Mouse (Mus musculus) neural tube, embryonic 13.5 days (tissue): ENCODE measurements at regions not wholly inside any gene's neighbourhood (a gene's known extent, or its start where the extent isn't known, plus 50 kb on each side); places are given as distances from the start of the nearest gene placed in this dataset.

Experiments used
- ATAC-seq: fragments of 200-750 bp; cut with Nextera tagmentation; 2 replicates; pipeline ENCODE4 v1.8.0; 2017; ENCODE audit warnings: low read depth, mild to moderate bottlenecking, moderate TSS enrichment, moderate library complexity
- H3K27ac ChIP-seq: fragments of 300-500 bp; sonication (generic); replicated peaks from 2 replicates; pipeline ENCODE4 v1.5.1; 2015; ENCODE audit warnings: moderate library complexity, mild to moderate bottlenecking, inconsistent platforms
- H3K27me3 ChIP-seq: fragments of 300-500 bp; sonication (generic); 2 replicates; pipeline ENCODE4 v1.6.1; 2015; ENCODE audit warnings: mild to moderate bottlenecking, inconsistent platforms
- H3K36me3 ChIP-seq: fragments of 300-500 bp; sonication (generic); 2 replicates; pipeline ENCODE4 v1.6.1; 2015; ENCODE audit warnings: mild to moderate bottlenecking, inconsistent platforms
- H3K4me1 ChIP-seq: fragments of 300-500 bp; sonication (generic); replicated peaks from 2 replicates; pipeline ENCODE4 v1.6.1; 2015; ENCODE audit warnings: inconsistent platforms
- H3K4me2 ChIP-seq: fragments of 300-500 bp; sonication (generic); 2 replicates; pipeline ENCODE4 v1.6.1; 2015; ENCODE audit warnings: inconsistent platforms, mild to moderate bottlenecking, moderate library complexity
- H3K4me3 ChIP-seq: fragments of 300-500 bp; sonication (generic); 2 replicates; pipeline ENCODE4 v1.5.1; 2015; ENCODE audit warnings: mild to moderate bottlenecking, inconsistent platforms
- H3K9ac ChIP-seq: fragments of 300-500 bp; sonication (generic); 2 replicates; pipeline ENCODE4 v1.6.1; 2015; ENCODE audit warnings: moderate library complexity, mild to moderate bottlenecking, inconsistent platforms
- H3K9me3 ChIP-seq: fragments of 300-500 bp; sonication (generic); 2 replicates; pipeline ENCODE4 v1.6.1; 2016; ENCODE audit warnings: inconsistent platforms
- WGBS: fragments of 180-500 bp; shearing (Covaris S2); methylation state at CpG from one replicate; pipeline ENCODE4 v1.1.7; 2015; 5-methylcytosine and 5-hydroxymethylcytosine counted together

DNA sequence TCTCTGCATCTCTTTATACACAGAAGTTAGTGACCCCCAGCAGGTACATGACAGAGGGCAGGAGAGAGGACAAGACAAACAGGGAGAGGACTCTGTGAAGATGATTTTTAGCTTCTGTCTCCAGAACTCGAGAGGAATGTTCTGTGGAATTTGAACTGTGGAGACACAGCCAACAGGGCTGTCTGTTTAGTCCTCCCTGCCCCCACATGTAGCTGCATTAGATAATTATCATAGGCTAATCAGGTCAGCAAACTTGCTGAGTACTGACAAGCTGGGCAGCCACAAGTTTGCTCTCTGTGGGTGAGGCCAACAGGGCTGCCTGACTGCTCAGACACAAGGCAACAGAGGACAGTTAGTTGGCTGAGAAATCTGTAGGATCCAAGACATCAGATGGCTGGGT lies 329.0 kb upstream of the Zfp462 start:
- no peaks in the 10 kb centered on the region for H3K36me3 ChIP-seq
- no peaks in the 10 kb centered on the region for H3K27me3 ChIP-seq
- no peak overlapping the region for H3K9ac ChIP-seq
- no peaks in the 10 kb centered on the region for H3K9me3 ChIP-seq
- WGBS: 48% methylated on average over 1 of the region's 1 CpGs
- no peak for ATAC-seq
- H3K4me1 ChIP-seq: peaks cover 24% of the 10 kb centered on the region
- no peak overlapping the region for H3K27ac ChIP-seq
- H3K4me3 ChIP-seq: no peak overlapping the region
- no peak overlapping the region for H3K4me2 ChIP-seq

- Histone ChIP-seq H3K27ac (peak overlapping the region; percentile 74), H3K4me2 (no peak overlapping the region), H3K4me3 (no peak overlapping the region), H3K9ac (no peak overlapping the region), H3K4me1 (peaks cover 10% of the 10 kb centered on the region; the same call in 1 of the 2 replicates), H3K27me3 (no peaks in the 10 kb centered on the region), H3K36me3 (no peaks in the 10 kb centered on the region), H3K9me3 (no peaks in the 10 kb centered on the region)
- WGBS: 62% methylated on average over 20 of the region's 20 CpGs
- peak; percentile 89 for ATAC-seq
Measured at GRCm38 (mm10) chr4:54624024-54624873, 320.6 kb upstream of the Zfp462 start.

DNA sequence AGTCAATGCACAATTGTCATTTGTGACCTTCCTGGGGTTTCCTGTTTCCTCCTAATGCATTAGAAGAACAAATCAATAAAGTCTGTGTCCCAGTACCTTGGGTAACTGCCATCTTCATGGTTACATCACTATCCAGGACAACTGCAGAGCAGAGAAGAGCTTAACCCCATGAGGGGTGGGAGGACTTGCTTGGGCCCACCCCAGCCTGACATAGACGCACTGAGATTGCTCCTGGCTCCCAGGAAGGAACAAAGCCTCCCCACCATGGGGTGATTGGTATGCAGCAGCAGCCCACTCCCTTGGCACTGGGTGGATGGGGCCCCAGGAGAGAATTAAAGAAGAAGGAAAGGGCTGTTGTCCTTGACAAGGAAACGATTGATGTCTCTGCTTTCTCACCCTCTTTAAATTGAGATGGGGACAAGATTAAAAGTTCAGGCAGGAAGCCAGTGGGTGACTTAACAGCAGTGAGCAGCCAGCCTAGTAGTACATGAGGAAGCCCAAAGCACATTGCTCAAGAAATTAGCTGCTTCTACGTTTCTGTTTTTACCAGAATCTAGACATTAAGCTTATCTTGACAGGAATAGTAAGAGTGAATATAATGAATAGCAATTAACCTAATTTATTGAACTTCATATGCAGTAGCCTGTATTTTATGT lies 307.7 kb upstream of the Zfp462 start:
- 0 out of 2 replicates have a peak overlapping the region, but pooled peaks have one; percentile 42 for H3K27ac ChIP-seq
- H3K27me3 ChIP-seq: no peaks in the 10 kb centered on the region
- H3K9ac ChIP-seq: no peak overlapping the region
- WGBS: 12% methylated on average over 3 of the region's 3 CpGs
- H3K4me2 ChIP-seq: no peak overlapping the region
- H3K4me3 ChIP-seq: no peak overlapping the region
- H3K36me3 ChIP-seq: no peaks in the 10 kb centered on the region
- H3K9me3 ChIP-seq: no peaks in the 10 kb centered on the region
- peaks cover 12% of the 10 kb centered on the region; the same call in 1 of the 2 replicates for H3K4me1 ChIP-seq
- peak; percentile 93 for ATAC-seq

DNA sequence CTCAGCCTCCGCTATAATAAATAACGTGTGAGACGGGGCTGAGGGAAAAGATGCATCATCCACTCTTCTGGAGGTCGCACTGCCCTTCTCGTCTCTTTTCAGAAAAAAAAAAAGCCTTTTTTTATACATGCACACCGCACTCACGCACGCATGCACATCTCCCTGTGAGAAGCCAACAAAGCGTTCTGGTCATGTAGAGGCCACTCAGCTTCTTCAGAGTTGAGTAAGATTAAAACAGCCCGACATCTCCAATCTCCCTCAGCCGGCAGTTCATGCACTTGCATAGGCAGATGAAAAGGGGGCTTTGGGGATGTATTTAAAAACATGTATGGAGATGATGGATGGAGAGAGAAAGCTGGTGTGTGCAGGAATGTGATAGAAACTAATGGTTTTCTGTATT lies 298.8 kb upstream of the Zfp462 start:
- no peak overlapping the region for H3K9ac ChIP-seq
- no peak overlapping the region for H3K4me3 ChIP-seq
- peak overlapping the region; percentile 39; the same call in 1 of the 2 replicates for H3K27ac ChIP-seq
- no peaks in the 10 kb centered on the region for H3K9me3 ChIP-seq
- no peaks in the 10 kb centered on the region for H3K27me3 ChIP-seq
- peaks cover 7% of the 10 kb centered on the region; the same call in 1 of the 2 replicates for H3K4me1 ChIP-seq
- 76% methylated on average over 11 of the region's 11 CpGs for WGBS
- H3K36me3 ChIP-seq: no peaks in the 10 kb centered on the region
- no peak for ATAC-seq
- no peak overlapping the region for H3K4me2 ChIP-seq

- ATAC-seq: no peak
- H3K27ac ChIP-seq: peak overlapping the region; percentile 39; the same call in 1 of the 2 replicates
- WGBS: 58% methylated on average over 8 of the region's 8 CpGs
Measured at GRCm38 (mm10) chr4:54646459-54646858, 298.4 kb upstream of the Zfp462 start.

DNA sequence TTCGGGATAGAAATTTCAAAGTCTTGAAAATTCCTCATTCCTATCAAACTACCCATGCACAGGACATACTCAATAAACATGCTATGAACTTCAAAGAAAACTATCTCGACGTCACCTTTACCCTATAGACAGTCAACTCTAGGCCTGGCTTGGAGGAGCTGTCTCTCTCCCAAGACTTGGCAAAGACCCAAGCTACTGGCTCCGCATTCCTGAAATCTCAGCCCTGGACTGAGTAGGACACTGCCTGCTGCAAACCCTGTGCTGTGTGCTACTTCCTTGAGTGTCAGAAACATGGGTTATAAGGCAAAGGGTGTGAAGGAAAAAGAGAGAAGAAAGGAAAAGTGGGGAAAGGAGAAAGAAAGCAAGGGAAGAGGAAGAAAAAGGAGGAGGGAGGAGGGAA lies 296.6 kb upstream of the Zfp462 start:
- no peaks in the 10 kb centered on the region for H3K27me3 ChIP-seq
- H3K4me2 ChIP-seq: no peak overlapping the region
- no peaks in the 10 kb centered on the region for H3K36me3 ChIP-seq
- no peaks in the 10 kb centered on the region for H3K9me3 ChIP-seq
- WGBS: 84% methylated on average over 4 of the region's 4 CpGs
- no peak overlapping the region for H3K4me3 ChIP-seq
- peaks cover 25% of the 10 kb centered on the region for H3K4me1 ChIP-seq
- H3K27ac ChIP-seq: no peak overlapping the region
- ATAC-seq: no peak
- H3K9ac ChIP-seq: no peak overlapping the region

More at GRCm38 (mm10) chr4:54646459-54646858, 298.4 kb upstream of the Zfp462 start:
- Histone ChIP-seq H3K9me3 (no peaks in the 10 kb centered on the region), H3K27me3 (no peaks in the 10 kb centered on the region), H3K4me2 (no peak overlapping the region), H3K4me3 (no peak overlapping the region), H3K4me1 (peaks cover 7% of the 10 kb centered on the region), H3K36me3 (no peaks in the 10 kb centered on the region), H3K9ac (no peak overlapping the region)

- H3K4me2 ChIP-seq: peak overlapping the region; percentile 36; the same call in 1 of the 2 replicates
- peak overlapping the region; percentile 89 for H3K27ac ChIP-seq
- H3K4me1 ChIP-seq: peaks cover 31% of the 10 kb centered on the region
- H3K9ac ChIP-seq: peak overlapping the region; percentile 58; the same call in 1 of the 2 replicates
- no peaks in the 10 kb centered on the region for H3K27me3 ChIP-seq
- H3K4me3 ChIP-seq: no peak overlapping the region
- H3K36me3 ChIP-seq: no peaks in the 10 kb centered on the region
- ATAC-seq: no peak
- H3K9me3 ChIP-seq: no peaks in the 10 kb centered on the region
Measured at GRCm38 (mm10) chr4:54651646-54652110, 293.2 kb upstream of the Zfp462 start.

- H3K4me3 ChIP-seq: no peak overlapping the region
- no peaks in the 10 kb centered on the region for H3K36me3 ChIP-seq
- H3K4me1 ChIP-seq: peaks cover 28% of the 10 kb centered on the region
- WGBS: 9% methylated on average over 11 of the region's 11 CpGs
- peak overlapping the region; percentile 89 for H3K27ac ChIP-seq
- peak overlapping the region; percentile 36 for H3K4me2 ChIP-seq
- ATAC-seq: peak; percentile 95
- no peaks in the 10 kb centered on the region for H3K27me3 ChIP-seq
- H3K9me3 ChIP-seq: no peaks in the 10 kb centered on the region
- peak overlapping the region; percentile 58 for H3K9ac ChIP-seq
Measured at GRCm38 (mm10) chr4:54652111-54653021, 292.5 kb upstream of the Zfp462 start.

DNA sequence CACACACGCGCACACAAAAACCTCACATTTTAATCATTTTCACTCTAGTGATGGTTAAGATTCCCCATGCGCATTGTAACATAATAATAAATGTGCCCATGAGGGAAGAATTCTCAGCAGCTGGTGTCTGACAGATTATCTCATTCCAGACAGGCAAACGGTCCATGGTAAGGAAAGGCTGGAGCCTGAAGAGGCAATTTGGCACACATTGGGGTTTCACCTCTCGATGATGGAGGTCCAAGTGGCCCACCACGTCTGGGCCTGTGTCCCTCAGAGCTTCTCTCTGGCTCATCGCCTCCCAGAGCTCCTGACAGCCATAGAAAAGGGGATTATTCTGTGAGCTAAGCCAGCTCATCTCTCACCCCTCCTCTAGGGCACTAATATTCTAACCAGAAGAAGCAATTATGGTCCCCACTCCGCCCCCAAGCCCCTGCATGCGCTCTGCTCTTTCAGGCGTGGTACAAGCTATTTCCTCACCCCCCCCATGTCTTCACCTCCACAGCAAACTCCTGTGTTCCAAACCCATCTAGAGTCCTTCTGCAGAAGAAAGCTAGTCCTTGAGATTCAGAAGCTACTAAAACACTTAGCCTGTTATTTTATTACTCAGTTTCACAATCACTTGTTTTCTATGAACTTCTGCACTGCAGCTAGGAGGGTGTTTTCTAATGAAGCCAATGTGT lies 291.6 kb upstream of the Zfp462 start:
- Histone ChIP-seq H3K4me2 (peak overlapping the region; percentile 36), H3K9me3 (no peaks in the 10 kb centered on the region), H3K27me3 (no peaks in the 10 kb centered on the region), H3K4me1 (peaks cover 28% of the 10 kb centered on the region), H3K27ac (peak overlapping the region; percentile 89), H3K9ac (peak overlapping the region; percentile 58), H3K4me3 (no peak overlapping the region), H3K36me3 (no peaks in the 10 kb centered on the region)
- 24% methylated on average over 10 of the region's 10 CpGs for WGBS
- peak; percentile 77 for ATAC-seq
